In the genomic region with DNA sequence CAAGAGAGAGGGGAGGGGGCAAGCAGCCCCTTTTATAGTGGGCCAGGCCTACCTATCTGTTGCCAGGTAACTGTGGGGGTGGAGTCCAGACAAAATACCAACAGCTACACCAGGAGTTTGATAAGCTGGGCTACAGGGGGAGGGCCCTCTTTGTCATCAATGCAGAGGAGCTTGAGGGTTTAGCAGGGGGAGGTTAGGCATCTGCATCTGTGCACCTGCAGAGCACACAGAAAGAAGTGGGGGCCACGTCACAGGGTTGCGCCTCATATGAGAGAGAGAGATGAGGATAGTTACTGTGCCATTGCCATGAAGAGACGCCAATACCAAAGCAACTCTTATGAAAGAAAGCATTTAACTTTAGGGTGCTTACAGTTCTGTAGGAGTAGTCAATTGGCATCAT, we compare ENCODE assay signal across 19 mouse cellular contexts.
"Had no signal": no experiment of that assay in that cellular context is flagged by ENCODE, and none has a peak within 500 bp of the region (broad histone marks: within the 10 kb centered on the region; RNA-seq: fewer than 3 reads in every experiment).

No protein-coding gene starts in this region.

- H3K27ac ChIP-seq: limb, embryonic 10.5 days; limb, embryonic 13.5 days; liver, embryonic 12.5 days; liver, embryonic 15.5 days; lung, embryonic 15.5 days; midbrain, embryonic 10.5 days; midbrain, embryonic 13.5 days; neural tube, embryonic 13.5 days had no signal

- H3K4me3 ChIP-seq: limb, embryonic 10.5 days; limb, embryonic 13.5 days; liver, embryonic 12.5 days; liver, embryonic 15.5 days; lung, embryonic 15.5 days; megakaryocyte, embryonic 14.5 days; midbrain, embryonic 10.5 days; midbrain, embryonic 13.5 days; myocyte; neural tube, embryonic 13.5 days had no signal

- H3K27me3 ChIP-seq: limb, embryonic 13.5 days; lung, embryonic 15.5 days; neural tube, embryonic 13.5 days had no signal

- DNase-seq: kidney, adult 18-20 months; kidney, adult 9 months; kidney, postnatal 14 days; kidney, postnatal 4 days; liver; lung, adult 18-20 months; lung, postnatal 10 days; lung, postnatal 36 days; retina, postnatal 1 day had no signal

- H3K36me3 ChIP-seq: limb, embryonic 10.5 days; limb, embryonic 13.5 days; liver, embryonic 12.5 days; liver, embryonic 15.5 days; lung, embryonic 15.5 days; midbrain, embryonic 10.5 days; midbrain, embryonic 13.5 days; neural tube, embryonic 13.5 days had no signal
